Mouse (Mus musculus) liver, embryonic 13.5 days (tissue): ENCODE data around the gene Chn2. TPM values are rescaled to one million over a fixed set of nuclear protein-coding genes. Genes with fewer than 3 reads are reported as not detected.

Experiments
- ATAC-seq: fragments of 200-750 bp; cut with Nextera tagmentation; 2 replicates; pipeline ENCODE4 v1.8.0; 2017; ENCODE audit warnings: low read depth, mild to moderate bottlenecking, moderate number of reproducible peaks, moderate library complexity
- DNase-seq: peaks from one replicate; pipeline ENCODE4 v3.0.0; 2022
- H3K27ac ChIP-seq: fragments of 300-500 bp; sonication (generic); 2 replicates; pipeline ENCODE4 v1.5.1; 2015; ENCODE audit warnings: moderate library complexity, mild to moderate bottlenecking, inconsistent platforms
- H3K27me3 ChIP-seq: fragments of 300-500 bp; sonication (generic); 2 replicates; pipeline ENCODE4 v1.6.1; 2015; ENCODE audit warnings: mild to moderate bottlenecking, inconsistent platforms
- H3K36me3 ChIP-seq: fragments of 300-500 bp; sonication (generic); 2 replicates; pipeline ENCODE4 v1.6.1; 2015; ENCODE audit warnings: mild to moderate bottlenecking, inconsistent platforms
- H3K4me1 ChIP-seq: fragments of 300-500 bp; sonication (generic); replicated peaks from 2 replicates; pipeline ENCODE4 v1.6.1; 2015; ENCODE audit warnings: inconsistent platforms
- H3K4me2 ChIP-seq: fragments of 300-500 bp; sonication (generic); 2 replicates; pipeline ENCODE4 v1.6.1; 2015; ENCODE audit warnings: inconsistent platforms, mild to moderate bottlenecking, moderate library complexity
- H3K4me3 ChIP-seq: fragments of 300-500 bp; sonication (generic); replicated peaks from 2 replicates; pipeline ENCODE4 v1.5.1; 2015; ENCODE audit warnings: mild to moderate bottlenecking, inconsistent platforms
- H3K9ac ChIP-seq: fragments of 300-500 bp; sonication (generic); 2 replicates; pipeline ENCODE4 v1.6.1; 2015; ENCODE audit warnings: mild to moderate bottlenecking, inconsistent platforms
- H3K9me3 ChIP-seq: fragments of 300-500 bp; sonication (generic); replicated peaks from 2 replicates; pipeline ENCODE4 v1.6.1; 2016; ENCODE audit warnings: inconsistent platforms
- WGBS: fragments of 180-500 bp; shearing (Covaris S2); methylation state at CpG from one replicate; pipeline ENCODE4 v1.1.7; 2015; ENCODE audit not compliant: insufficient replicate concordance; 5-methylcytosine and 5-hydroxymethylcytosine counted together
- polyA plus RNA-seq: library from polyadenylated mRNA; unstranded; fragments of >200 nt; fragmentation: Nextera tagmentation; extraction: Ambion mirVana; gene quantifications from 2 replicates; pipeline ENCODE4 v1.2.1, GENCODE M21; 2015

The Chn2 gene
- polyA plus RNA-seq, 1 experiment from 2014 or later: 3.3 TPM

DNA sequence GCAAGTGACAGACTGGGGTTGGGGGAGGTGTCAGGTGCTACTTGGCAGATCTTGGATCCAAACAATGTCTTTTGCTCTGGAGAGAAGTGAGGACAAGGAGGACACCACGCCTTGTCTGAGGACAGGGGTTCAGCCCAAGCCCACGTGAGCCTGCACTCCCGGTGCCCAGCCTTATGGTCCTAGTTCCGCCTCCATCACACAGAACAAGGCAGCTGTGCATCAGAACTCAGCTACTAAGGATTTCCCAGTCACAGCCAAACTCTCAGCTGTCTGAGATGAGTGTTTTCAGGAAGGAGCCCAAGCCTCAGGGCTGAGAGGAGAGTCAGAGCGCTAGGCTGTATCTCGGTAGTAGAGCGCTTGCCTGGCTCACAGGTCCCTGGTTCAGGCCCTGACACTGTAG, 214.5 kb downstream of the Chn2 start:
- H3K4me3 ChIP-seq: no peak overlapping the region
- no peaks in the 10 kb centered on the region for H3K27me3 ChIP-seq
- no peak for ATAC-seq
- no peak overlapping the region for H3K4me2 ChIP-seq
- H3K9ac ChIP-seq: no peak overlapping the region
- no peaks in the 10 kb centered on the region for H3K36me3 ChIP-seq
- no peak for DNase-seq
- no peaks in the 10 kb centered on the region; the same call in 1 of the 2 replicates for H3K4me1 ChIP-seq
- no peak overlapping the region for H3K27ac ChIP-seq
- H3K9me3 ChIP-seq: no peaks in the 10 kb centered on the region
- 74% methylated on average over 7 of the region's 7 CpGs for WGBS

DNA sequence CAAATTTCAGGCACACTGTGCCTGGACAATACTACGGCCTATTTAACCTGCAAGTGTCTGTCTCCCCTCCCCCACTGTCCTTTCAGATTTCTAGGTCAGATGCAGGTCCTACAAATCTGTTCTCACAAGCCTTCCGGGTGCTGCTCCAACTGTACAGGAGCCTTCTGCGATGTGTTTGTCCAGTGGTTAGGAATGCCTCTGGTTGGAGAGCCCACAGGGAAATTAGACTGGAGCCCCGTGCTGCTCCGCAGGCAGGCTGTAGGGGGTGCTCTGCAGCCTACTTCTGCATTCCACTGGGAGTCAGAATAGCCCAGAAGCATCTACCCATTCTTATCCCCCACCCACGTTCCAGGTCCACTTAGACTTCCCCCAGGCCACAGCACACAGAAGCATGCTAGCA, 215.4 kb downstream of the Chn2 start:
- no peaks in the 10 kb centered on the region; the same call in 1 of the 2 replicates for H3K4me1 ChIP-seq
- H3K27me3 ChIP-seq: no peaks in the 10 kb centered on the region
- DNase-seq: no peak
- no peak overlapping the region for H3K4me3 ChIP-seq
- no peaks in the 10 kb centered on the region for H3K36me3 ChIP-seq
- H3K27ac ChIP-seq: no peak overlapping the region
- H3K9ac ChIP-seq: no peak overlapping the region
- H3K9me3 ChIP-seq: no peaks in the 10 kb centered on the region
- ATAC-seq: no peak
- no peak overlapping the region for H3K4me2 ChIP-seq
- WGBS: 57% methylated on average over 6 of the region's 6 CpGs

DNA sequence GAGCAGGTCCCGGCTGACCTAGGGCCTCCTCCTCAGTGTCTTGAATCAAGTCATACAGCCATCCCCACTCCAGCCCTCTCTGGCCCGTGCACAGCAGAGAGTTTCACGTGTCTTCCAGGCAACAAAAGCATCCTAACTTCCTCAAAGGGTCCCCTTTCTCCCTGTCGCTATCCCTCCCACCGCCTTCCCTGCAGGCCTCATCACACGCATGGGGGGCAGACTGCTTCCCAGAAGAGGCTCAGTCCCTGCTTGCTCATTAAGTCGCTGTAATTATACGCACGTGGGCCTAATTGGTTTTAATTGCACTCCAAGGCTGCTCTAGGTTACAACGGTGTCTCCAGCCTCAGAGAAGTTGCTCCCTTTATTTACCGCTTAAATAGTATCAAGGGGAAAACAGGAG, 216.0 kb downstream of the Chn2 start:
- ATAC-seq: no peak
- 64% methylated on average over 11 of the region's 11 CpGs for WGBS
- DNase-seq: no peak
- H3K27ac ChIP-seq: no peak overlapping the region
- H3K9me3 ChIP-seq: no peaks in the 10 kb centered on the region
- no peaks in the 10 kb centered on the region for H3K36me3 ChIP-seq
- H3K27me3 ChIP-seq: no peaks in the 10 kb centered on the region
- no peak overlapping the region for H3K4me3 ChIP-seq
- no peak overlapping the region for H3K4me2 ChIP-seq
- no peaks in the 10 kb centered on the region; the same call in 1 of the 2 replicates for H3K4me1 ChIP-seq
- H3K9ac ChIP-seq: no peak overlapping the region

DNA sequence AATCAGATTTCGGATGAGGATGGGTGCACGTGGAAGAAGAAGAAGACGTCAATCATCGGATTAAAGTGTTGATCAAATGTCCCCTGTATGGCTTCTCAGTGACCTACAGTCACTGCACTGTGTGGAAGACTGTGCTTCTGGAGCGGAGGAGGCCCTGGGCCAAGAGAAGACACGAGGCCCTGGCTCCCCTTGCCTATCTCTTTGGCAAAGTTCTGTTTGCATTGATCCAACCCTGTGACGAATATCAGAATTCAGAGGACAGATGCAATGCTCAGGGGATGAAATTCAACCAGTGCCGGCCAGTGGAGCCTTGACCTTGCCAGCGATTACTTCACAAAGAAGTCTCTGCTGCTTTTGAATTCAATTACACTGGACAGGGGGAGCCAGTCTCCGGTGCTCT, 217.0 kb downstream of the Chn2 start:
- Histone ChIP-seq H3K4me3 (no peak overlapping the region), H3K4me1 (no peaks in the 10 kb centered on the region; the same call in 1 of the 2 replicates), H3K9me3 (no peaks in the 10 kb centered on the region), H3K27ac (no peak overlapping the region), H3K9ac (no peak overlapping the region), H3K27me3 (no peaks in the 10 kb centered on the region), H3K36me3 (no peaks in the 10 kb centered on the region), H3K4me2 (no peak overlapping the region)
- 60% methylated on average over 10 of the region's 10 CpGs for WGBS
- DNase-seq (no peak), ATAC-seq (no peak)

DNA sequence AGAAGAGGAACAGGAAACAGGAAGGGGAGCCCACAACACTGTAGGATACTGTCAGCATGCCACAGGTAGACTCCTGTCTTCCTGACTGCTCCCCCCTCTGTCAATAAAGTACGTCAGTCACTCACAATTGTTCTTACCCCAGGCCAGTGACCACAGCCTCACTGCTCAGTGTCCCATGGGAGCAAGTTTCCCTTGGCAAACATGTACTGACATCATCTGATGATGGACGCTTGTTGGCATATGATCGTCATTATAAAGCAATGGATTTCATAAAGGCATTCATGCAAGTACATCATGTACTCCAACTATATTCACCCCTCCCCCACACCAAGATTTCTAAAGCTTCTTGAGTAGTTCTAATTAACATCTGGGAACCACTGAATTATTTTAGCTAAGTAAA, 218.2 kb downstream of the Chn2 start:
- DNase-seq: no peak
- 60% methylated on average over 3 of the region's 3 CpGs for WGBS
- Histone ChIP-seq H3K4me1 (no peaks in the 10 kb centered on the region; the same call in 1 of the 2 replicates), H3K4me3 (no peak overlapping the region), H3K9me3 (no peaks in the 10 kb centered on the region), H3K27ac (no peak overlapping the region), H3K36me3 (no peaks in the 10 kb centered on the region), H3K27me3 (no peaks in the 10 kb centered on the region), H3K4me2 (no peak overlapping the region), H3K9ac (no peak overlapping the region)
- no peak for ATAC-seq

GRCm38 (mm10) chr6:54258462-54258861, 219.1 kb downstream of the Chn2 start:
- Histone ChIP-seq H3K9me3 (no peaks in the 10 kb centered on the region), H3K36me3 (no peaks in the 10 kb centered on the region), H3K4me3 (no peak overlapping the region), H3K4me1 (no peaks in the 10 kb centered on the region), H3K27ac (no peak overlapping the region), H3K27me3 (no peaks in the 10 kb centered on the region), H3K9ac (no peak overlapping the region), H3K4me2 (no peak overlapping the region)
- DNase-seq (no peak), ATAC-seq (no peak)
- 64% methylated on average over 5 of the region's 5 CpGs for WGBS

DNA sequence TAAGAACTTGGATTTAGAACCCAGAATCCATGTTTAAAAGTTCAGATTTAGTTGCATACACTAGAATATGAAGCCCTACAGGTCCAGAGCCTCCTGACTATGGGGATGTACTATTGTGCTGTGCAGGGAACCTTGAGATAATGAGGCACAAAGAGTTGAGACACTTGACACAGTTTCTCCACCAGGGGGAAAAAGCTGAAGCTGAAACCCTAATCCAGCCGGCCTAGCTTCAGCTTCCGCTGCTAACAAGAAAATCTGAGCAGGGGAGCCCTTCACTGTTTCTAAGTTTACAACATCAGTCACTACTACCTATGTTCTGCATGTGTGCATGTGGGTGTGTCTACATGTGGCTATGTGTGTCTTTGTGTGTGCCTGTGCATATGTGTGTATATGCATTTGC, 223.4 kb downstream of the Chn2 start:
- Histone ChIP-seq H3K27me3 (no peaks in the 10 kb centered on the region), H3K9me3 (no peaks in the 10 kb centered on the region), H3K27ac (no peak overlapping the region), H3K9ac (no peak overlapping the region), H3K4me1 (no peaks in the 10 kb centered on the region), H3K36me3 (no peaks in the 10 kb centered on the region), H3K4me3 (no peak overlapping the region), H3K4me2 (no peak overlapping the region)
- DNase-seq (no peak), ATAC-seq (no peak)
- 63% methylated on average over 2 of the region's 2 CpGs for WGBS

GRCm38 (mm10) chr6:54263890-54264289, 224.5 kb downstream of the Chn2 start:
- Histone ChIP-seq H3K4me2 (no peak overlapping the region), H3K9me3 (no peaks in the 10 kb centered on the region), H3K9ac (no peak overlapping the region), H3K27me3 (no peaks in the 10 kb centered on the region), H3K27ac (no peak overlapping the region), H3K36me3 (no peaks in the 10 kb centered on the region), H3K4me3 (no peak overlapping the region), H3K4me1 (no peaks in the 10 kb centered on the region)
- 88% methylated on average over 2 of the region's 2 CpGs for WGBS
- DNase-seq (no peak), ATAC-seq (no peak)

GRCm38 (mm10) chr6:54264537-54264936, 225.2 kb downstream of the Chn2 start:
- Histone ChIP-seq H3K27ac (no peak overlapping the region), H3K4me3 (no peak overlapping the region), H3K27me3 (no peaks in the 10 kb centered on the region), H3K4me2 (no peak overlapping the region), H3K4me1 (no peaks in the 10 kb centered on the region), H3K9ac (no peak overlapping the region), H3K36me3 (no peaks in the 10 kb centered on the region), H3K9me3 (no peaks in the 10 kb centered on the region)
- DNase-seq (no peak), ATAC-seq (no peak)
- WGBS: 70% methylated on average over 7 of the region's 7 CpGs

DNA sequence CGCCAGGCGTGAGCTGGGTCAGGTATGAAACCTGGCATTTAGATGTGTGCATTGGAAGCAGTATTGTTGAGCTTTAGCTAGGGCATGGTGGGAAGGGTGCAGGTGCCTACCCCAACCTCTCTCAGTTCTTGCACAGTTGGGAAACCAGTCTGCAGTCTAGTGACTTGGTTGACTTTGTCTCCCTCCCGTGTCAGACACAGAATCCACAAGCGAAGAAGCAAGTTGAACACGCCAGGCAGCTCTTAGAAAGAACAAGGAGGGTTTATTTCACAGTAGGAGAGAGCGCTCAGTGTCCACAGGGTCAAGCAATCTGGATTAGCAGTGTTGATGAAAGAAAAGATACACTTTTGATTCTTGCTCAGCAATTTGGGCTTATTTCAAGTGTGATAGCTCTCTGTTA, 226.0 kb downstream of the Chn2 start:
- no peak for DNase-seq
- WGBS: 73% methylated on average over 6 of the region's 6 CpGs
- H3K9me3 ChIP-seq: no peaks in the 10 kb centered on the region
- H3K36me3 ChIP-seq: no peaks in the 10 kb centered on the region
- H3K4me2 ChIP-seq: no peak overlapping the region
- H3K4me1 ChIP-seq: no peaks in the 10 kb centered on the region
- no peak overlapping the region for H3K27ac ChIP-seq
- no peaks in the 10 kb centered on the region for H3K27me3 ChIP-seq
- no peak overlapping the region for H3K4me3 ChIP-seq
- no peak overlapping the region for H3K9ac ChIP-seq
- no peak for ATAC-seq

DNA sequence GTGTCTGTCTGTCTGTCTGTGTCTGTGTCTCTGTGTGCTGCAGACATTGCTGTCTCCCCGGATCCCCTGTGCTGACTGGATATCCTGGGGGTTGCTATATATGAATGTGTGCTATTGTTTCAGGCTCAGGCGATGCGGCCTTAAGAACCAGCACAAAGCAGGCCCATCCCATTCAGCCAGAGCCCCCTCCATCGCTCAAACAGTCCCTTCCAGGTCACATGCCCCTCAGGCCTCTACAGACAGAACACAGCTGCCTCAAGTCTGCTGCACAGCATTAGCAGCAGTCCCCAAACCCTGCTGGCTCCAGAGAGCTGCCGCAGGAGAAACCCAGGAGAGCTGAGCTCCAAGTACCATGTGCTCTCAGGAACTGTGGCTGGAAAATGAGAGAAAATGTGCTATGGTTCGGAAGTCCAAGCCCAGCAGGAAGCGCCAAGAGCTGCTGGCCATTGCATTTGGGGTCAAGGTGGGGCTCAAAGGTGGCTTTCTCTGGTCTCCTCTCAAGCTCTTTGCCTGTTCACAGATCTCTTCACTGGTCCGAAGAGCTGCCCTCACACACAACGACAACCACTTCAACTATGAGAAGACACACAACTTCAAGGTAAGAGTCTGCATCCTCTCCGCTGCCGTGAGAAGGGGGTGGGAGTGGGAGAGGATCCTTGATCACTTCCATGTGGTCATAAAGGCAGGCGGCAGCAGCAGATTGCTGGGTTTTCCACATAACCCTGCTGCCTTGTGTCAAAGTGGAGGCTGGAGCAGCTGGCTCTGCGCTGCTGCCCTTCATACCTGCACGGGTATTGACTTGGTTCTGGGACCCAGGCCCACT, 233.4 kb downstream of the Chn2 start:
- Histone ChIP-seq H3K9ac (no peak overlapping the region), H3K9me3 (no peaks in the 10 kb centered on the region), H3K27me3 (no peaks in the 10 kb centered on the region), H3K4me2 (no peak overlapping the region), H3K4me3 (no peak overlapping the region), H3K27ac (no peak overlapping the region), H3K36me3 (no peaks in the 10 kb centered on the region), H3K4me1 (peaks cover 6% of the 10 kb centered on the region; the same call in 1 of the 2 replicates)
- WGBS: 74% methylated on average over 14 of the region's 14 CpGs
- DNase-seq (no peak), ATAC-seq (no peak)

- no peaks in the 10 kb centered on the region for H3K27me3 ChIP-seq
- WGBS: 51% methylated on average over 6 of the region's 6 CpGs
- H3K4me2 ChIP-seq: no peak overlapping the region
- no peak overlapping the region for H3K9ac ChIP-seq
- DNase-seq: no peak
- H3K4me3 ChIP-seq: no peak overlapping the region
- H3K4me1 ChIP-seq: peaks cover 6% of the 10 kb centered on the region; the same call in 1 of the 2 replicates
- H3K36me3 ChIP-seq: no peaks in the 10 kb centered on the region
- no peak overlapping the region for H3K27ac ChIP-seq
- H3K9me3 ChIP-seq: no peaks in the 10 kb centered on the region
- no peak for ATAC-seq
Observed at GRCm38 (mm10) chr6:54273379-54273730, 234.0 kb downstream of the Chn2 start.
